Mouse (Mus musculus): ENCODE measurements around the gene Rab6b. TPM values are rescaled to one million over a fixed set of nuclear protein-coding genes. Genes with fewer than 3 reads are reported as not detected.
A peak's percentile ranks its signal among the peaks of the same experiment; 100 is the strongest.

Rab6b gene
- polyA plus RNA-seq, 1 experiment from 2014 or later: 5.5 TPM

GRCm38 (mm10) chr9:103076836-103077531 lies 34.6 kb upstream of the Rab6b start:
- 73% methylated on average over 21 of the region's 21 CpGs for WGBS

GRCm38 (mm10) chr9:103078194-103078691 lies 33.3 kb upstream of the Rab6b start:
- Histone ChIP-seq H3K4me1 (ENCODE audit: control insufficient read depth, insufficient read depth, low read length) (no peaks in the 10 kb centered on the region), H3K4me3 (replicated peaks; ENCODE audit: low read length) (no peak overlapping the region), H3K27ac (ENCODE audit: low read length) (no peak overlapping the region), H3K27me3 (ENCODE audit: control insufficient read depth, insufficient read depth, low read length) (no peaks in the 10 kb centered on the region), H3K9me3 (replicated peaks; ENCODE audit: control insufficient read depth, low read length) (no peaks in the 10 kb centered on the region), H3K4me2 (ENCODE audit: low read depth, low read length) (no peak overlapping the region), H3K9ac (ENCODE audit: low read length) (no peak overlapping the region), H3K36me3 (ENCODE audit: control insufficient read depth, insufficient read depth, low read length) (no peaks in the 10 kb centered on the region)
- ATAC-seq (ENCODE audit: insufficient read depth, low FRiP score): no peak
- 68% methylated on average over 6 of the region's 6 CpGs for WGBS

More at GRCm38 (mm10) chr9:103076836-103077531, 34.6 kb upstream of the Rab6b start:
- Histone ChIP-seq H3K9ac (ENCODE audit: low read length) (no peak overlapping the region), H3K27me3 (ENCODE audit: control insufficient read depth, insufficient read depth, low read length) (no peaks in the 10 kb centered on the region), H3K9me3 (replicated peaks; ENCODE audit: control insufficient read depth, low read length) (no peaks in the 10 kb centered on the region), H3K4me2 (ENCODE audit: low read depth, low read length) (no peak overlapping the region), H3K27ac (ENCODE audit: low read length) (no peak overlapping the region), H3K36me3 (ENCODE audit: control insufficient read depth, insufficient read depth, low read length) (no peaks in the 10 kb centered on the region), H3K4me3 (replicated peaks; ENCODE audit: low read length) (no peak overlapping the region), H3K4me1 (ENCODE audit: control insufficient read depth, insufficient read depth, low read length) (no peaks in the 10 kb centered on the region)
- ATAC-seq (ENCODE audit: insufficient read depth, low FRiP score): peak; percentile 42; the same call in 1 of the 2 replicates

- Histone ChIP-seq H3K4me3 (replicated peaks; ENCODE audit: low read length) (no peak overlapping the region), H3K4me2 (ENCODE audit: low read depth, low read length) (no peak overlapping the region)
- WGBS: 79% methylated on average over 3 of the region's 3 CpGs
Observed at GRCm38 (mm10) chr9:103080211-103080610, 31.4 kb upstream of the Rab6b start.

GRCm38 (mm10) chr9:103082246-103082975 lies 29.2 kb upstream of the Rab6b start:
- no peaks in the 10 kb centered on the region for H3K9me3 ChIP-seq (replicated peaks; ENCODE audit: control insufficient read depth, low read length)
- no peak overlapping the region for H3K9ac ChIP-seq (ENCODE audit: low read length)
- WGBS: 69% methylated on average over 8 of the region's 8 CpGs
- H3K4me3 ChIP-seq (replicated peaks; ENCODE audit: low read length): no peak overlapping the region
- no peak overlapping the region for H3K27ac ChIP-seq (ENCODE audit: low read length)
- H3K27me3 ChIP-seq (ENCODE audit: control insufficient read depth, insufficient read depth, low read length): no peaks in the 10 kb centered on the region
- no peaks in the 10 kb centered on the region for H3K4me1 ChIP-seq (ENCODE audit: control insufficient read depth, insufficient read depth, low read length)
- H3K4me2 ChIP-seq (ENCODE audit: low read depth, low read length): no peak overlapping the region
- no peaks in the 10 kb centered on the region for H3K36me3 ChIP-seq (ENCODE audit: control insufficient read depth, insufficient read depth, low read length)
- ATAC-seq (ENCODE audit: insufficient read depth, low FRiP score): no peak

More at GRCm38 (mm10) chr9:103080211-103080610, 31.4 kb upstream of the Rab6b start:
- Histone ChIP-seq H3K27me3 (ENCODE audit: control insufficient read depth, insufficient read depth, low read length) (no peaks in the 10 kb centered on the region), H3K9ac (ENCODE audit: low read length) (no peak overlapping the region), H3K9me3 (replicated peaks; ENCODE audit: control insufficient read depth, low read length) (no peaks in the 10 kb centered on the region), H3K27ac (ENCODE audit: low read length) (no peak overlapping the region), H3K4me1 (ENCODE audit: control insufficient read depth, insufficient read depth, low read length) (no peaks in the 10 kb centered on the region), H3K36me3 (ENCODE audit: control insufficient read depth, insufficient read depth, low read length) (no peaks in the 10 kb centered on the region)
- ATAC-seq (ENCODE audit: insufficient read depth, low FRiP score): no peak

- ATAC-seq (ENCODE audit: insufficient read depth, low FRiP score): no peak
- no peak overlapping the region for H3K27ac ChIP-seq (ENCODE audit: low read length)
- H3K27me3 ChIP-seq (ENCODE audit: control insufficient read depth, insufficient read depth, low read length): no peaks in the 10 kb centered on the region
- H3K4me3 ChIP-seq (replicated peaks; ENCODE audit: low read length): no peak overlapping the region
- H3K36me3 ChIP-seq (ENCODE audit: control insufficient read depth, insufficient read depth, low read length): no peaks in the 10 kb centered on the region
- H3K9me3 ChIP-seq (replicated peaks; ENCODE audit: control insufficient read depth, low read length): no peaks in the 10 kb centered on the region
- no peak overlapping the region for H3K9ac ChIP-seq (ENCODE audit: low read length)
- WGBS: 75% methylated on average over 3 of the region's 3 CpGs
- no peaks in the 10 kb centered on the region for H3K4me1 ChIP-seq (ENCODE audit: control insufficient read depth, insufficient read depth, low read length)
- no peak overlapping the region for H3K4me2 ChIP-seq (ENCODE audit: low read depth, low read length)
Observed at GRCm38 (mm10) chr9:103083405-103083804, 28.2 kb upstream of the Rab6b start.

- H3K4me2 ChIP-seq (ENCODE audit: low read depth, low read length): no peak overlapping the region
- H3K4me1 ChIP-seq (ENCODE audit: control insufficient read depth, insufficient read depth, low read length): peaks cover 14% of the 10 kb centered on the region
- no peaks in the 10 kb centered on the region for H3K36me3 ChIP-seq (ENCODE audit: control insufficient read depth, insufficient read depth, low read length)
- H3K9ac ChIP-seq (ENCODE audit: low read length): no peak overlapping the region
- H3K27me3 ChIP-seq (ENCODE audit: control insufficient read depth, insufficient read depth, low read length): no peaks in the 10 kb centered on the region
- no peak overlapping the region for H3K4me3 ChIP-seq (replicated peaks; ENCODE audit: low read length)
- ATAC-seq (ENCODE audit: insufficient read depth, low FRiP score): no peak
- 85% methylated on average over 6 of the region's 6 CpGs for WGBS
- H3K27ac ChIP-seq (ENCODE audit: low read length): no peak overlapping the region
- H3K9me3 ChIP-seq (replicated peaks; ENCODE audit: control insufficient read depth, low read length): no peaks in the 10 kb centered on the region
Observed at GRCm38 (mm10) chr9:103086736-103087135, 24.9 kb upstream of the Rab6b start.

GRCm38 (mm10) chr9:103087301-103087700 lies 24.3 kb upstream of the Rab6b start:
- no peaks in the 10 kb centered on the region for H3K27me3 ChIP-seq (ENCODE audit: control insufficient read depth, insufficient read depth, low read length)
- no peaks in the 10 kb centered on the region for H3K36me3 ChIP-seq (ENCODE audit: control insufficient read depth, insufficient read depth, low read length)
- H3K4me1 ChIP-seq (ENCODE audit: control insufficient read depth, insufficient read depth, low read length): peaks cover 19% of the 10 kb centered on the region
- no peak overlapping the region for H3K4me2 ChIP-seq (ENCODE audit: low read depth, low read length)
- WGBS: 52% methylated on average over 8 of the region's 8 CpGs
- ATAC-seq (ENCODE audit: insufficient read depth, low FRiP score): no peak
- no peaks in the 10 kb centered on the region for H3K9me3 ChIP-seq (replicated peaks; ENCODE audit: control insufficient read depth, low read length)
- no peak overlapping the region for H3K9ac ChIP-seq (ENCODE audit: low read length)
- no peak overlapping the region for H3K4me3 ChIP-seq (replicated peaks; ENCODE audit: low read length)
- H3K27ac ChIP-seq (ENCODE audit: low read length): no peak overlapping the region

GRCm38 (mm10) chr9:103088661-103089060 lies 22.9 kb upstream of the Rab6b start:
- ATAC-seq (ENCODE audit: insufficient read depth, low FRiP score): no peak

More at GRCm38 (mm10) chr9:103088661-103089060, 22.9 kb upstream of the Rab6b start:
- H3K4me1 ChIP-seq (ENCODE audit: control insufficient read depth, insufficient read depth, low read length): peaks cover 23% of the 10 kb centered on the region
- WGBS: 73% methylated on average over 2 of the region's 2 CpGs
- H3K4me2 ChIP-seq (ENCODE audit: low read depth, low read length): no peak overlapping the region
- H3K27me3 ChIP-seq (ENCODE audit: control insufficient read depth, insufficient read depth, low read length): no peaks in the 10 kb centered on the region
- H3K27ac ChIP-seq (ENCODE audit: low read length): no peak overlapping the region
- H3K36me3 ChIP-seq (ENCODE audit: control insufficient read depth, insufficient read depth, low read length): no peaks in the 10 kb centered on the region
- H3K4me3 ChIP-seq (replicated peaks; ENCODE audit: low read length): no peak overlapping the region
- no peaks in the 10 kb centered on the region for H3K9me3 ChIP-seq (replicated peaks; ENCODE audit: control insufficient read depth, low read length)
- no peak overlapping the region for H3K9ac ChIP-seq (ENCODE audit: low read length)
